Mouse (Mus musculus) liver, embryonic 18 days (tissue): Measurements from ENCODE around the gene Tmem26. TPM values are rescaled to one million over a fixed set of nuclear protein-coding genes. Genes with fewer than 3 reads are reported as not detected.

Source experiments
- polyA plus RNA-seq: library from polyadenylated mRNA; depleted of rRNA; stranded (reverse); fragments of >200 nt; gene quantifications from 2 replicates; pipeline ENCODE4 v1.2.3, GENCODE M21; 2012; rRNA removed

Gene Tmem26
- polyA plus RNA-seq = 0.70 and 0.94 TPM in 2 replicates

DNA sequence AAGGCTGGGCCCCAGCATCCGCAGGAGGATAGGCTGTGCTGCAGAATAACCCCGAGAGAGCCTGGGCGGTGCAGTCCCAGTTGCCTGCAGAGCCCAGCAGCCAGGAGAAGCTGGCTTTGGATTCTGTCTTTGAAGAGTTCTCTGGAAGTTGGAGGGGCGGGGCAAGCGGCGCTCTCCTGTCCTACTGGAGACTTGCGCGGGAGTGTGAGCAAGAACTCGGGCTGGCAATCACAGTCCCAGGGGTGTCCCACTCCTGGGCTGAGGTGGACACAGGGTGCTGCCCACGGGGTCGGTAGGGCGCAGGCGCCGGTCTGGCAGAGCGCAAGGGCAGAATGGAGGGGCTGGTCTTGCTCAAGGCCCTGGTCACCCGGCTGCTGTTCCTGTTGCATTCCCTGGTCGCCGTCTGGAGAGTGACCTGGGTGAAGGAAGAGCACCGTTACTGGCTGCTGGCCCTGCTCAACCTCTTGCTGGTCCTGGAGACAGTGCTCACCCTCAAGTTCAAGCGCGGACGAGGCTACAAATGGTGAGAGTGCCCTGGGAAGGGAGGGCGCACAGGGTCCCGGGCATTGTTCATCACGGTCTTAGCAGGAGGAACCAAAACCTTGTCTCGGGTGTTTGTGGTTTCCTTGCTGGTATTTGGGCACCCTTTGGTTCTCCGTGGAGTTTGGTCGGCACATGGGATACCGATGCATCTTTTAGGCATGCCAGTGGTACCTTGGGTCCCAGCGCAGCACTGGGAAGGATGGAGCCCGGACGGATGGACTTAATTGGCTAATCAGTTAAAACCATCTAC is at the start of gene Tmem26:
Gene Tmem26 (plus strand): TSS at position 79 of the 793 bp plus-strand sequence.

Other genes with a start within 250 kb of the Tmem26 start
- 1.4 and 1.9 TPM in 2 replicates for gene Cabcoco1, start 181.8 kb upstream of the Tmem26 start, polyA plus RNA-seq